Mouse (Mus musculus) cortical plate, adult 2 months (tissue): ENCODE measurements at regions not wholly inside any gene's neighbourhood (a gene's known extent, or its start where the extent isn't known, plus 50 kb on each side); places are given as distances from the start of the nearest gene placed in this dataset.

Experiments used
- CTCF ChIP-seq: fragments of 200-500 bp; IDR thresholded peaks from 2 replicates; pipeline ENCODE4 v1.5.1; 2011; ENCODE audit warnings: mild to moderate bottlenecking, control low read depth, low read length; ENCODE audit not compliant: insufficient read depth; ENCODE audit errors: extremely low read depth
- POLR2A ChIP-seq: fragments of 200-500 bp; IDR thresholded peaks from 2 replicates; pipeline ENCODE4 v1.6.1; 2011; ENCODE audit warnings: mild to moderate bottlenecking, low read length, control low read depth; ENCODE audit not compliant: insufficient read depth; ENCODE audit errors: extremely low read depth

- no peak for TF ChIP-seq POLR2A
- TF ChIP-seq CTCF = no peak
These were observed 100.9 kb upstream of the Runx1 start for GRCm38 (mm10) chr16:92926853-92927252.
